Mouse (Mus musculus) lung, postnatal 14 days (tissue): ENCODE data around the gene Mvb12a.

ENCODE experiments used
- DNase-seq: peaks from one replicate; pipeline ENCODE4 v3.0.0; 2021

Gene Mvb12a

DNA sequence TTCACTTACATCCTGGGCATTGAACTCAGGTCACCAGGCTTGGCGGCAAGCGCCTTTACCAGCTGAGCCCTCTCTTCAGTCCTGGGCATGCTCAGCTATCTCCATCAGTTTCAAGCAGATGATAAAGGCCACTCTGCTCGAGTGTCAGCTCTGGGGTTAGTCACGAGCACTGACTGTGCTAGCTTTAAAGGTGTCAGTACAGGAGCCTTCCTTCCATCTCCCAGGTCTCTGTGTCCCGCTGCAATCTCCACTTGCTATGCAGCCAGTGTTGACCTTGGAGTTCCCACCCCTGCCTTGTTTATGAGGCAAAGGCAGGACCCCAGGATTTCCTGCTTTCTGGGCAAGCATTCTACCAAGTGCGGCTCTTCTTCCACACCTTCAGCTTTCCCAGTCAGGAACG, 24.9 kb downstream of the Mvb12a start:
- DNase-seq: no peak

DNA sequence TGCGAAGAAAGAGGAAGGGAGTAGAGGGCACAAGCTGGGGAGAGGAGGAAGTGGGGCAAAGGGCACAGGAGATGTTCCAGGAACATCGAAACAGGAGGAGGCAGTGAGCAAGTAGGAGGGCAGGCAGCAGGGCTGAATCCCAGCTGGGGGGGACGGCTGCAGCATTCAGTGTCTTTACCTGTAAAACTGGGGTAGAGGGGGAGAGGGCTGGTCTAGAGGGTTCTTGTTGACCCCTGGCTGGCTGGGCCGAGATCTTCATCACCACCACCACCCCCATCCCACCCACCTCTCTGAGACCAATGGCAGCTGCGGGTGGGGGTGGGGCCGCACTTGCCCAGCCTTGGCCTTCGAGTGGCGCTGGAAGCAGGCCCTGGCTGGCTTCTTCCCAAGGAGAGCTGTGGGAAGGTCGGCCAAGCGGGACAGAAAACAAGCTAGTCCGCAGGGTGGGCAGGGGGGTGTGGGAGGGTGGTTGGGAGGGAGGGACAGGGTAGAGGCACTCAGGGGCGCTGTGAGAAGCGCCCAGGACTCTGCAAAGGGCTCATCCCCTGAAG, 25.7 kb downstream of the Mvb12a start, which contains the start of gene Slc27a1:
Slc27a1 (plus strand) TSS at position 496 of the 551 bp plus-strand sequence.
- peak; percentile 81 for DNase-seq

DNA sequence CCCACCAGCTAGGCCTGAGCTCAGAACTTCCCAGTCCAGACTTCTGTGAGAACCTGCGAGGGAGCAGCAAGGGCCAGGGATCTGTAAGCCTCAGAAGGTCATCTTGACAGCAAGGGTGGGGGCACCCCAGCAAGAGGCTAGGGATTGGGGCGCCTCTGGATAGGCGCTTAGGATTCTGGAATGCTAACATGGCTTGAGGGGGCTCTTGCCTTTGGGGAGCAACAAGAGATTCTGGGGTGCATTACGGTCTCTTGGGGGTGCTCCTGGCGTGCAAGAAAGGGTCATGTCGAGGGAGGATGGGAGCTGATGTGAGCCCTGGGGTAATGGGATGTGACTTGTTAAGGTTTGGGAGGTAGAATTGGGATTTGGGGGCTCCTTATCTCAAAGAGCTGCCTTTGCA, 26.2 kb downstream of the Mvb12a start:
- no peak for DNase-seq

DNA sequence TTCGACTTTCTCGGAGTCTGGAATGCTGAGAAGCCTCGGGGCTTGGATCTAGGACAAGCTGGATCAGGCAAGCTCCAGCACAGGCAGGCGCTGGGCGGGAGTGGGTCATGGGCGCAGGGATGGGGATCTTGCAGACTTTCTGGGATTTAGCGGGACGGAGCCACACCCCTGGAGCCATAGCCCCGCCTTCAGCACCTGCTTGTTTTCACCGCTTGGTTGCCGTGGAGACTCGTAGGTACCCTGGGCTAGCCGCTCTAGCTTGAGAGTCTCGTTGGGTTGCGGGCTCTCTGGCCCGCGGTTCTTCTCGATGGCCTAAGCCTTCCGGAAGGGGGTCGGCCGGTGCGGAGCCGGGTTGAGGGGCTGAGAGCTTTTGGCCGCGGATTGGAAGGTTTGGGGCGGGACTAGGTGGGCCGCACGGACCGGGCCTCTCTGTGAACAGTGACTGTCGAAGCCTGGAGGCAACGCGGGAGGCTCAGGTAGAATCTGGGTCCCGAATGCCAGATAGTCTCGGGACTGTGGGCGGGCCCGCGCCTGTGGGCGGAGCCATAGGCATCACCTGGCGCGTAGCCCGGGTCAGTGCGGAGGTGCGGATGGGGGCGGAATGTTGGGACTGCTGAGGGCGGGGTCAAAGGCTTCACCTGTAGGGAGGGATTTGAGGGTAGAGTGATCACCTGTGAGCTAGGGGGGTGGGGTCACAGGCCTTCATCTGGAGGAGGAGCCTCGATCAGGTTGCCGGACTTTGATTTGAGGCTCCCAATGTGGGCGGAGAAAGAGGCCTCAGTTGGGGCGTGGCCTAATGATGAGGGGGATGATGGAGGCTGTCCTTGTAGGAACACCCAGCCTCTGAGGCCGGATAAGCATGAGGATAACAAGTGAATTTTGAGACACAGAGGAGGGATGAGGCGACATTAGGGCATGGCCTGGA, 26.9 kb downstream of the Mvb12a start:
- DNase-seq: peak; percentile 84

DNA sequence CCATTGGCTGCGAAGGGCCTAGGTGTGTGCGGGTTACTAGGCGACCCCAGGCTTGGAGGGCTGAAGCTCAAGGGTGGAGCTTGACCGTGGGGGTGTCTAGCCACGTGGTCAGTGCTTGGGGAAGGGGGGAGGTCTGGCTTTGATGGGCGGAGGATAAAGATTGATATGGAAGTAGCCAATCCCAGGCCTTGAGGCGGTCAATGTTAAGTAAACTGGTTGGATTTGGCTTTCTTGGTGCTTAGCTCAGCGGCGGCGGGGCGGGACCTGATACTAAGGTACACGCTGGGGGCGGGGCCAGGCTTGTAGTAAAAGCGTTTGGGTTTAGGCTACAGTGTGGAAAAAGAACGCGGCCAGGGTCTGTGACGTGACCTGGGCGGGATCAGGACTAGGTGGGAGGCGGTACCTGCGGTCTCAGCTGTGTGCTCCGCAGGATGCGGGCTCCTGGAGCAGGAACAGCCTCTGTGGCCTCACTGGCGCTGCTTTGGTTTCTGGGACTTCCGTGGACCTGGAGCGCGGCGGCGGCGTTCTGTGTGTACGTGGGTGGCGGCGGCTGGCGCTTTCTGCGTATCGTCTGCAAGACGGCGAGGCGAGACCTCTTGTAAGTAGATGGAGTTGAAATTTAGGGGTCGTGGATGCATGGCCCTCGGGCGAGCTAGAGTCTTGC, 27.7 kb downstream of the Mvb12a start:
- DNase-seq: peak; percentile 92

DNA sequence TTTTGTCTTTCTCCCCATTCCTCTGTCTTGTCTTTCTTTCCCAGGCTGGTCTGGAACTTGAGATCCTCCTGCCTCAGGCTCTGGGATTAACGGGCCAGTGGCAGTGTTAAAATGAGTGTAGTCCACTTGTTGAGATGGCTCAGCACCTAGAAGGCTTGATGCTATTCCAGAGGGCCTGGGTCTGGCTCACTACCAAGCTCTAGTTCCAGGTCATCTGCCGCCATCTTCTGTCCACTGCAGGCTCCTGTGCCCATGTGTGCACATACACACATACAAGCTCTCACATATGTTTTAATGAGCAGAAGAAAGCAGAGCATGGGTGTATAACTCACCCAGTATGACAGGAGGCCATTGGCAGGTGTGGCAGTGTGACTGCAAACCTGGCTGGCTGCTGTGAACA, 29.4 kb downstream of the Mvb12a start:
- no peak for DNase-seq

DNA sequence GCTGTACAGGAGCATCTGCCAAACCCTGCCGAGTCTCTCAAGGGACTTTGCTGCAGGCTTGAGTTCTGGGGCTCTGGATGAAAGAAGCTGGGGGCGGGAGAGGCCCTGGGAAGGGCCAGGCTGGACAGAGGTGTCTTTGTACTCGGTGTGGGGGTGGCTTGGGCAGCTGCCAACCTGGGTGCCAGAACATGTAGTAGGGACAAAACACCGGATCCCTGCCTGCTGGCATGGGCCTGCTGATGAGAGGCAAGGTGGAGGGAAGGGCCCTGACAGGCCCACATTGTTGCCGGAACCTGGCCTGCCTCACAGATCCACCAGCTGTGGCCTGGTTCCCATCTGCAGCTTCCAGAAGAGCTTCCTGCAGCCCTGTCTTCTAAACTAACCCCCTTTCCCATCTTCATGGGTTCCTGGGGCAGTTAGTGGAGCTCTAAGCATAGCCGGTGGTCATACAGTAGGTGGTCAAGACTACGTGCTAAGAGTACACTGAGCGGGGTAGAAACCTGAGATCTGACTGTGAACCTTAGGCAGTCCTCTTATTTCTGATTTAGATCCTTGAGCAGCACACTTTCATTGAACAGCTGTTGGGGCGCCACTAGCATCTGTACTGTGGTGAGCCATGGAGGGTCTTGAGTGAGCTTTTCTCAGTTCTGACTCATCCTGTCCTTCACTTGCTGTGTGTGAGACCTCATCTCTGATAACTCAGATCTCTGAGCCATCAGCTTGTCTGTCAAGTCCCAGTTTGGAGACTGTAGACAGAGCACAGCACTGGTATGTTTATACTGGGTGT, 30.3 kb downstream of the Mvb12a start:
- DNase-seq: no peak

DNA sequence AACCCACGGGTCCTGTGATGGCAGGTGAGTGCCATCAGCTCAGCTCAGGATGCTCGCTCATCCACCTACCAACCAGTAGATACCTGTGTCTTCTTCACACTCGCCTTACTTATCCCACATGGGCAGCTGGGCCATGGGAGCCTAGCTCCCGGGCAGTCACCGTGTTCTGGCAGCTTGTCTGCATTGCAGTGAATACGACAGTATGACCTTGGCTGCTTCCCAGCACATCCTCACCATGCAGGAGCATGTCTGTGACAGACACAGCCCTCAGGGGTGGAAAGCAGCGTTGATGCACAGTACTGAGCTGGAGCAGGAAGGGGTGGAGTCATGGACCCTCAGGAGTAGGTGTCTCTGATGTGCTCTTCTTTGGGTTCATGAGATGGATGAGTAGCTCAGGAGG, 31.7 kb downstream of the Mvb12a start:
- no peak for DNase-seq

DNA sequence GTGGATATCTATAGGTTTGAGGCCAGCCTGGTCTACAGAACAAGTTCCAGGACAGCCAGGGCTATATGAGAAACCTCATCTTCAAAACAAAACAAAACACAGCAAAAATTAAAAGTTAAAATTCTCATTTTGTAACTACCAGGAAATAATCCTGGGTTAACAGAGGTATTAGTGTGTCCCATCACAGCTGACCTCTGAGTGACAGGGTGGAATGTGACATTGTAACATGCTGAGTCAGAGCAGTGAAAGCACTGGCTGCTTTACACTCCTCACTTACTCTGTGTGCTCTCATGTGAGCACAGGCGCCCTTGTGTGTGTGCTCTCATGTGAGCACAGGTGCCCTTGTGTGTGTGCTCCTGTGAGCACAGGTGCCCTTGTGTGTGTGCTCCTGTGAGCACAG, 32.3 kb downstream of the Mvb12a start:
- no peak for DNase-seq

DNA sequence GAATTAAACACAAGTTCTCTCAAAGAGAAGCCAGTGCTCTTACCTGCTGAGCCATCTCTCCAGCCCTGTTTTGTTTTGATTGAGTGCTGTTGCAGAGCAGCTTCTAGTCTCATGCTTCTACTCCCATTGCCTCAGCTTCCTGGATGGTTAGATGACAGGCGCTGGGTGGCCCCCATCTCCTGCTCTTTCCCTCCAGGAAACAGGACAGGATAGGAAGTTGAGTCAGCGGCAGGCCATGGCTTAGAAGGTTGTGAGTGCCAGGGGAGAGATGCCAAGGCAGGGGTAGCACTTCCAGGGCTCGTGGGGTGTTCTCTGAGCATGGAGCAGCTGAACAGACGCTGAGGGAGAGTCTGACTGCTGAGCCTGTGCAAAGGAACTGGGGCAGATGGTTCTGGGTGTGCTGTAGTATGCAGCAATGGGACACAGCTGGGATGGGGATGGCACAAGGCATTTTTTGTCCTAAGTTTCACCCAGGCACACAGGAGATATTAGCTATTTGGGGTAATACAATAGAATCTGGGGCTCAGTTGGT, 35.2 kb downstream of the Mvb12a start:
- DNase-seq: no peak

DNA sequence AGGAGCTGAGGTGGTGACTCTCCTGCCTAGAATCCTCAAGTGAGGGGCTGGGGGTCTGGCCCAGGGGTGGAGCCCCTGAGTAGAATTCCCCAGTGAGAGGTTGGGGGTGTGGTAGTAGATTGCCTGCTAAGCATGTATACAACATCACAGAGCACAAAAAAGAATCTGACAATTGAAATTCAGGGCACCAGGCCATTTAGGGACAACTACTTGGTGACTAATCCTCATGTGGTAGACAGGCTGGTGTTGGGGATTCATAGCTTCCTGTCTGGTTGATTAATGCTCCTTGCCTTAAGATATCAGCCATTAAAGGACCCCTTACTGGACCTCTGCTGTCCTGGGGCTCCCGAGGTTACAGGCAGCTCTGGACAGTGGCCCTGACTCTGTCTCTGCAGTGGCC, 36.3 kb downstream of the Mvb12a start:
- DNase-seq: no peak

DNA sequence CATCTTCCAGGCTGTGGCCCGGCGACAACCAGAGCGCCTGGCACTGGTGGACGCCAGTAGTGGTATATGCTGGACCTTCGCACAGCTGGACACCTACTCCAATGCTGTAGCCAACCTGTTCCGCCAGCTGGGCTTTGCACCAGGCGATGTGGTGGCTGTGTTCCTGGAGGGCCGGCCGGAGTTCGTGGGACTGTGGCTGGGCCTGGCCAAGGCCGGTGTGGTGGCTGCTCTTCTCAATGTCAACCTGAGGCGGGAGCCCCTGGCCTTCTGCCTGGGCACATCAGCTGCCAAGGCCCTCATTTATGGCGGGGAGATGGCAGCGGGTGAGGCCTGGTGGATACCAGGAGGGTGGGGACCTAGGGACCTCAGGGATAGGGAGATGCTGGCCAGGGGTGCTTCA, 36.8 kb downstream of the Mvb12a start:
- no peak for DNase-seq

DNA sequence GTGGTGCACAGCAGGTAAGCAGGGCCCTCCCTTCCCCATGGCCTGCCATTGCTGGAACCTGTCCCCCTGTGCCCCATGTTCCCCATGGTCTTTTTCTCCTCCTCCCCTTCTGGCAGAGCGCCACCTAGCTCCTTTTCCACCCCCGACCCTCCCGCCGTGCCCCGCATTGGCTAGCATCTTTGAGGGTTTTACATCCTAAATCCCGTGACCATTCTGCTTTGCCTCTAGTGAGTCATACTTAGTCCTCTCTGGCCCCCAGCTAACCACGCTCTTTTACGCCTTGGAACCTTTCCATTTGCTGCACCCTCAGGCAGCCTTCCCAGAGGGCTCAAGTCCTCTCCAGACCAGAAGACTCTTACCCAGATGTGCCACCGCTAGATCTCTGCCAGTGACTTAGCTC, 37.5 kb downstream of the Mvb12a start:
- no peak for DNase-seq

DNA sequence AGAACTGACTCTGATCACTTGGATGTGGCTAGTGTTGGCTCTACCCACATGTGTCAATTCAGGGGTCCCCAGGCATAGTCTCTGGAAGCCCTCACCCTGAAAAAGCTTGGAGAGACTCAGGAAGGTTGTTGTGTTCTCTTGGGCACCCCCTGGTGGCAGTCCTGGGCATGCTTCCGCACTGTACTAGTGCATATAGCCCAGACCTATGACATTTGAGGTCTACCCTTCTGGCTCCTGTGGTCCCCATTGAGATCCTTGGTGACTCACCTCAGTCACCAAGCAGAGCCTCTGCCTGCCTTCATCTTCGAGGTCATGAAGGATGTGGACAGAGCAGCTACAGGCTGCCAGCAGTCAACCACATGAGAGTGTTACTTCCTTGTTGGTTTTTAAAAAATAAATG, 44.2 kb downstream of the Mvb12a start:
- peak; percentile 61 for DNase-seq

DNA sequence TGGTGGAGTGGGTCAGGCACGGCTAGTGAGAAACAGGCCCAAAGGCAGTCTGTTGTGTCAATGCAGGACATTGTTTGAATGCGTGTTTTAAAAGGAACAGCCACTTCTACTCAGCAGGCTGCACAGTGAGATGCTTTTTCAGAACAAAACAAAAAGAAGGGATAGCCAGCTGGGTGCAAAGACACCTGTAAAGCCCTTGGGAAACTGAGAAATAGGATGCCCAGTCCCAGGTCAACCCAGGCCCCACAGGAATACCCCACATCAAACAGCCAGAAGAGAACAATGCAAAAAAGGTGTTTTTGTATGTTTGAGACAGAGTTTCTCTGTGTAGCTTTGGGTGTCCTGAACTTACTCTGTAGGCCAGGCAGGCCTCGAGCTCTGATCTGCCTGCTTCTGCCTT, 46.0 kb downstream of the Mvb12a start:
- DNase-seq: no peak

DNA sequence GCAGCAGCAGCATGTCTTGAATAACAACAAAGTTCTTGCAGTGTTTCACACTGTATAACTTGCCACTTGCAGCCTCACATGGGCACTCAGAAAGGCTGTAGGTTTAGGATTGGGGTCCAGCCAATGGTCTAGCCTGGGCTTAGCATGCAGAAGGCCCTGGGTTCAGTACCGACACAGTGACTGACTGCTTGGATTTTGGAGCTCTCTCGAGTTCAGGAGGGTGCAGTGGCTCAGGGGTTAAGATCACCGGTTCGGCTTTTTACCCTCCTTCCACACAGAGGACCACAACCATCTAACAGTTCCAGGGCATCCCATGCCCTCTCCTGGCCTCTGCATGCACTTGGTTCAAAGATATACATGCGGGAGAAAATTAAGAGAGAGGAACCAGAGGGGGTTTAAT, 48.3 kb downstream of the Mvb12a start:
- DNase-seq: no peak

DNA sequence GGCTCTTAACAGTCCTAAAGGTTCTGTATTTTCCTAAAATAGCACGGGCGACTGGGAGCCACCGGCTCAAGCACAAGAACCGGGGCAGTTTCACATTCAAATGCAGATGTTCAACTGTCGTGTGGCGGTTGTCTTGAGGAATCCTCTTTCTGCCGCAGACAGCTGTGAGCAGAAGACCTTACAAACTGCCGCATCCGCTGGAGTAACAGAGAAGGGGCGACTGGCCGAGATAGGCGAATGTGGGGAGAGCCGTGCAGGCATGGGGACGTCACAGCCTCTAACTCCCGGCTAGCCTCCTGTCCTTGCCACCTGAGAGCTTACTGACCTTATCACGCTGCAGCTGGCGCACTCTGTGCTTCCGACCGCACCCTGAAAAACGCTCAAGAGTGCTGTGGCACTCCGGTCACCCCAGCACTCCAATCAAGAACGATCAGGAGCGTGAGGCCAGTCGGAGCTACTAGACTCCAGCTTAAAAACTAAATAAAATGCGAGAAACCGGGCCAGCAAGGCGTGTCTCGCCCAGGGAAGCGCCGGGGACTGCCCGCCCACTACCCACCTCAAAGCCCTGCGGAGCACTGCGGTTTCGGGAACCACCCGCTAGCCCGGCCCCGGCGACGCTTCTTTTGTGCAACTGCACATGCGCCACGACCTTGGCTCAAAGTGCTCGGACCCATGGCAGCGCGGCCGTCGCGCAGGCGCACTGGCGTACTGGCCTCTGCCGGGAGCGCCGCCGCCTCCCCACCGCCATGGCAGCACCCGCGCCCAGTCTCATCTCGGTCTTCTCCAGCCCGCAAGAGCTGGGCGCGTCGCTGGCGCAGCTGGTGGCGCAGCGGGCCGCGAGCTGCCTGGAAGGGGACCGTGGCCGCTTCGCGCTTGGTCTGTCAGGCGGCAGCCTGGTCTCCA, 49.0 kb downstream of the Mvb12a start, which contains the start of gene Pgls:
Pgls (plus strand) TSS at position 706 of the 903 bp plus-strand sequence.
- DNase-seq: peak; percentile 96

DNA sequence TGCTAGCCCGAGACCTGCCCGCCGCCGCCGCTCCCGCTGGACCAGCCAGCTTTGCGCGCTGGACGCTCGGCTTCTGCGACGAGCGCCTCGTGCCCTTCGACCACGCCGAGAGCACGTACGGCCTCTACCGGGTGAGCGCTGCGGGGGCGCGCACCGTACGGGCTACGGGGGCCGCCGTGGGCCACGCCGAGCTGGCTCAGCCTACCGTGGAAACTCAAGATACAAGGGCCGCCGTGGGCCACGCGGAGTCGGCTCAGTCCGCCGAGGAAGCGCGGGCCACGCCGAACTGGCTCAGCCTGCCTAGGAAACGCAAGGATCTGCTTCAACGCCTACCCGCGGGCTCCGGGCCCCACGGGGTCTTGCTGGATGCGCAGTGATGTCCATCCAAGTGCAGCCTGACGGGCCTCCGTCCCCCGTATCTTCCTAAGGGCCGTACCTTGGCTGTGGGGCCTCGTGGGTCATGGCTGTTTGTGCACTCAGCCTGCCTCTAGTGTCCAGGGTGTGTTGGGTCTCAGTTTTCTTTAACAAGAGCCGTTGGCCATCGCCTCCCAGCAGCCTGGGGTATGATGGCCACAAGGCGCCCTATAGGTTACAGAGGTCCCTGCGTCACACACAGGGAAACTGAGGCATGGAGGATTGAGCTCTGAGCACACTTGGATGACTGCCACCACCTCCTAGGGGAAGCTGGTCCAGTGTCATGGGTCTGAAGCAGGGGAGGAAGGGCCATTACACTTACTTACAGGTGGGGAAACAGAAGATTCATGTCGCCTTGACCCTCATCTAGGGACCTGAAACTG, 49.9 kb downstream of the Mvb12a start:
- peak; percentile 67 for DNase-seq

DNA sequence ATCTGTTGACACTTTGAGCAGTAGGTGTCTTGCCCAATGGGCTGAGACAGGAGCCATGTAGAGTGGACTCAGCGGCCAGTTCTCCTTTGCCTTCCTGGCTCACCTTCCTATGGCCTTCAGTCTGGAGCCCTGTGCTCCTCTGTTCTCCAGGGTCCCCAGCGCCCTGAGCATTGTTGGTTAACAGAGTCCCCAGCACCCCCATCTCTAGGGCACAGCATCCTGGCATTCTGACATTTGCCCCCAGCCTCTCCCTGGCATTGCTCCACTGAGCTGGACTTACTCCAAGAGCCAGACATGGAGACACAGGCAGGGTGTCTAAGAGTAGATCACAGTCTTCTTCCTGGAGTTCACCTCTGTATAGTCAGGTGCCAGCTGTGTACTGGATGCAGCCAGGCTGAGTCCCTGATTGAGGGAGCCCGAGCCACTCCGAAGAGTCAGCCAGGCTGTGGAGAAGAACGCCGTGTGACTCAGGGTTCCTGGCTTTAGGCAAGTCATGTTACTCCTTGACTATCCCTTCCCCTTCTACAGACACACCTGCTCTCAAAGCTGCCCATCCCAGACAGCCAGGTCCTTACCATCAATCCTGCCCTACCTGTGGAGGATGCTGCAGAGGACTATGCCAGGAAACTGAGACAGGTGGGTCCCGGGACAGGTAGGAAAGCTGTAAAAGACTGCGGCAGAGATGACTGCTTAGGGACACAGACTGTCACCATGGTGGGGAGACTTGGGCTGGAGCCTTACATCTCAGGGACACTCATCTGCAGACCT, 51.0 kb downstream of the Mvb12a start:
- DNase-seq: no peak

DNA sequence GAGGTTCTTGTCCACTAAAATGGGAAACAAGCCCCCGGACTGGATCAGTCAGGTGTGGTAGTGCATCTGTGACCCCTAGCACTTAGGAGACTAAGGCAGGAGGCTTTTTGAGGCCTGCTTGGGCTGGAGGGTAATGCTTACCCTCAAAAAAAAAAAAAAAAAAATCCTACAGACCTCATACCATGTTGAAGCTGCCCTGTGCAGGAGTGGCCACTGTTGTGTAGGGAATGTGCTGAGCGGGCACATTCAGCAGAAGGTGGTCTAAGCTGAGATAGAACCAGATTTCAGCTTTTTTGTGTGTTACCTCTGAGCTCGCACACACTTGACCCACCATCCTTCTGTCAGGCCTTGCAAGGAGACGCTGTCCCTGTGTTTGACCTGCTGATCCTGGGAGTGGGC, 51.6 kb downstream of the Mvb12a start:
- no peak for DNase-seq
